Mouse (Mus musculus) MEL (cell line): ENCODE results near the gene Snrpc. TPM values are rescaled to one million over a fixed set of nuclear protein-coding genes. Genes with fewer than 3 reads are reported as not detected.

Experiments
- DNase-seq: peaks from one replicate; pipeline ENCODE4 v3.0.0; 2011; ENCODE audit warnings: low read depth, low spot score
- H3K27ac ChIP-seq: 2 replicates; pipeline ENCODE4 v1.5.1; 2012; ENCODE audit warnings: low read depth, mild to moderate bottlenecking, control low read depth, low read length, moderate library complexity; ENCODE audit not compliant: control insufficient read depth
- H3K27me3 ChIP-seq, 2 experiments: fragments of 150-350 bp in 1 of 2; sonication (generic) in 1 of 2; 2 replicates each; pipeline ENCODE4 v1.6.1; 2012; ENCODE audit warnings: low read length in 2 of 2, mild to moderate bottlenecking in 2 of 2, improper control_type of control experiment in 1 of 2, moderate library complexity in 1 of 2; ENCODE audit not compliant: insufficient read depth in 2 of 2, control insufficient read depth in 1 of 2
- H3K36me3 ChIP-seq, 2 experiments: 2 replicates each; pipeline ENCODE4 v1.6.1; 2012 to 2014; ENCODE audit warnings: low read length in 2 of 2, improper control_type of control experiment in 1 of 2, inconsistent platforms in 1 of 2, mild to moderate bottlenecking in 1 of 2; ENCODE audit not compliant: insufficient read depth in 2 of 2, control insufficient read depth in 1 of 2
- H3K4me1 ChIP-seq, 2 experiments: fragments of 150-350 bp in 1 of 2; sonication (generic) in 1 of 2; 2 replicates each; pipeline ENCODE4 v1.6.1; 2012; ENCODE audit warnings: low read length in 2 of 2, improper control_type of control experiment in 1 of 2, mild to moderate bottlenecking in 1 of 2; ENCODE audit not compliant: insufficient read depth in 2 of 2, control insufficient read depth in 1 of 2
- H3K4me3 ChIP-seq, 2 experiments: fragments of 150-350 bp in 1 of 2; sonication (generic) in 1 of 2; 2 replicates each; pipeline ENCODE4 v1.5.1; 2012; ENCODE audit warnings: low read depth in 2 of 2, low read length in 2 of 2, mild to moderate bottlenecking in 2 of 2, moderate library complexity in 2 of 2, control low read depth in 1 of 2, improper control_type of control experiment in 1 of 2; ENCODE audit not compliant: control insufficient read depth in 1 of 2, insufficient read depth in 1 of 2
- H3K79me2 ChIP-seq: 2 replicates; pipeline ENCODE4 v1.6.1; 2012; ENCODE audit warnings: mild to moderate bottlenecking, low read length, moderate library complexity; ENCODE audit not compliant: control insufficient read depth, poor library complexity, insufficient read depth
- H3K9ac ChIP-seq: 2 replicates; pipeline ENCODE4 v1.6.1; 2012; ENCODE audit warnings: low read depth, mild to moderate bottlenecking, control low read depth, low read length, moderate library complexity; ENCODE audit not compliant: control insufficient read depth, poor library complexity, severe bottlenecking
- H3K9me3 ChIP-seq: fragments of 150-350 bp; sonication (generic); replicated peaks from 2 replicates; pipeline ENCODE4 v1.6.1; 2012; ENCODE audit warnings: mild to moderate bottlenecking, low read length, improper control_type of control experiment, moderate library complexity; ENCODE audit not compliant: insufficient read depth
- CHD1 ChIP-seq: IDR thresholded peaks from 2 replicates; pipeline ENCODE4 v1.6.1; 2012; ENCODE audit warnings: low read depth, mild to moderate bottlenecking, inconsistent platforms, low read length, improper control_type of control experiment
- E2F4 ChIP-seq: IDR thresholded peaks from 2 replicates; pipeline ENCODE4 v1.6.1; 2011; ENCODE audit warnings: low read depth, low read length, improper control_type of control experiment, borderline replicate concordance
- ELF1 ChIP-seq: IDR thresholded peaks from 2 replicates; pipeline ENCODE4 v1.6.1; 2014; ENCODE audit warnings: low read depth, mild to moderate bottlenecking, inconsistent platforms, low read length, improper control_type of control experiment, moderate library complexity
- EP300 ChIP-seq, 2 experiments: IDR thresholded peaks; 2 replicates each; pipeline ENCODE4 v1.6.1; 2011; ENCODE audit warnings: improper control_type of control experiment in 2 of 2, low read length in 2 of 2, low read depth in 1 of 2, mild to moderate bottlenecking in 1 of 2
- ETS1 ChIP-seq: IDR thresholded peaks from 2 replicates; pipeline ENCODE4 v1.6.1; 2012; ENCODE audit warnings: low read depth, mild to moderate bottlenecking, inconsistent platforms, low read length, improper control_type of control experiment, moderate library complexity
- GATA1 ChIP-seq: IDR thresholded peaks from 2 replicates; pipeline ENCODE4 v1.6.1; 2011; ENCODE audit warnings: low read depth, low read length, improper control_type of control experiment
- KAT2A ChIP-seq: conservative IDR thresholded peaks from 2 replicates; pipeline ENCODE4 v1.6.1; 2012; ENCODE audit warnings: low read depth, low read length, improper control_type of control experiment, inconsistent platforms
- MAZ ChIP-seq: IDR thresholded peaks from 2 replicates; pipeline ENCODE4 v1.6.1; 2012; ENCODE audit warnings: low read depth, mild to moderate bottlenecking, inconsistent platforms, low read length, improper control_type of control experiment
- MXI1 ChIP-seq: IDR thresholded peaks from 2 replicates; pipeline ENCODE4 v1.6.1; 2011; ENCODE audit warnings: mild to moderate bottlenecking, low read depth, low read length, improper control_type of control experiment
- MYC ChIP-seq: IDR thresholded peaks from 2 replicates; pipeline ENCODE4 v1.6.1; 2011; ENCODE audit warnings: low read depth, mild to moderate bottlenecking, low read length, improper control_type of control experiment, moderate library complexity
- POLR2A ChIP-seq, 2 experiments: IDR thresholded peaks; 2 replicates each; pipeline ENCODE4 v1.6.1; 2011 to 2012; ENCODE audit warnings: low read length in 2 of 2, mild to moderate bottlenecking in 2 of 2, control low read depth in 1 of 2, improper control_type of control experiment in 1 of 2, low read depth in 1 of 2, moderate library complexity in 1 of 2; ENCODE audit not compliant: control insufficient read depth in 1 of 2, insufficient read depth in 1 of 2, poor library complexity in 1 of 2
- RCOR1 ChIP-seq: IDR thresholded peaks from 2 replicates; pipeline ENCODE4 v1.6.1; 2012; ENCODE audit warnings: low read depth, mild to moderate bottlenecking, inconsistent platforms, low read length, improper control_type of control experiment
- SIN3A ChIP-seq: IDR thresholded peaks from 2 replicates; pipeline ENCODE4 v1.6.1; 2012; ENCODE audit warnings: low read length, improper control_type of control experiment, inconsistent platforms
- SMC3 ChIP-seq: IDR thresholded peaks from 2 replicates; pipeline ENCODE4 v1.6.1; 2011; ENCODE audit warnings: low read depth, low read length, improper control_type of control experiment
- TBP ChIP-seq: IDR thresholded peaks from 2 replicates; pipeline ENCODE4 v1.8.0; 2011; ENCODE audit warnings: low read depth, low read length, improper control_type of control experiment
- UBTF ChIP-seq: IDR thresholded peaks from 2 replicates; pipeline ENCODE4 v1.6.1; 2012; ENCODE audit warnings: low read depth, mild to moderate bottlenecking, inconsistent platforms, low read length, improper control_type of control experiment, moderate library complexity, borderline replicate concordance; ENCODE audit not compliant: insufficient read depth
- USF1 ChIP-seq: IDR thresholded peaks from 2 replicates; pipeline ENCODE4 v1.6.1; 2014; ENCODE audit warnings: low read depth, mild to moderate bottlenecking, inconsistent platforms, low read length, improper control_type of control experiment, moderate library complexity
- USF2 ChIP-seq, 2 experiments: IDR thresholded peaks; 2 replicates each; pipeline ENCODE4 v1.6.1; 2011 to 2012; ENCODE audit warnings: improper control_type of control experiment in 2 of 2, low read length in 2 of 2, borderline replicate concordance in 1 of 2, inconsistent platforms in 1 of 2, low read depth in 1 of 2, mild to moderate bottlenecking in 1 of 2; ENCODE audit not compliant: insufficient read depth in 1 of 2
- ZMIZ1 ChIP-seq: IDR thresholded peaks from 2 replicates; pipeline ENCODE4 v1.6.1; 2012; ENCODE audit warnings: low read depth, mild to moderate bottlenecking, inconsistent platforms, low read length, improper control_type of control experiment, moderate library complexity
- ZNF384 ChIP-seq: IDR thresholded peaks from 2 replicates; pipeline ENCODE4 v1.6.1; 2012; ENCODE audit warnings: low read depth, mild to moderate bottlenecking, inconsistent platforms, low read length, improper control_type of control experiment
- polyA plus RNA-seq, 2 experiments: library from polyadenylated mRNA; stranded (reverse) in 1 of 2; unstranded in 1 of 2; fragments of >175 nt in 1 of 2; fragments of >200 nt in 1 of 2; gene quantifications; 2 replicates each; pipeline versions ENCODE4 v1.2.1 to v1.2.4; 2012; ENCODE audit warnings: low replicate concordance in 2 of 2, low read depth in 1 of 2; ENCODE audit not compliant: insufficient read length in 2 of 2, insufficient read depth in 1 of 2, missing spikeins in 1 of 2
- total RNA-seq: library from RNA; depleted of rRNA; stranded (reverse); fragments of 300-350 nt; gene quantifications from 2 replicates; pipeline ENCODE4 v1.2.3, GENCODE M21; 2012

Gene Snrpc
- total and polyA plus RNA-seq, 3 experiments: 217 to 227 TPM; not detected in 1

- TF ChIP-seq UBTF (no peak), USF2 (IDR thresholded peaks at IDR 0.05; ENCODE audit: borderline replicate concordance in 1 of 2, insufficient read depth in 1 of 2, low read depth in 1 of 2, low read length in 2 of 2) (no peak), SMC3 (no peak), TBP (no peak)
- TF ChIP-seq, all 39 proteins: peak for 7
Observed at GRCm38 (mm10) chr17:27825984-27826905, 11.7 kb upstream of the Snrpc start (continued).

GRCm38 (mm10) chr17:27826908-27827383, 11.0 kb upstream of the Snrpc start:
- peaks cover 8 to 12% of the 10 kb centered on the region in 2 experiments for H3K4me1 ChIP-seq
- H3K36me3 ChIP-seq: peaks cover 0 to 11% of the 10 kb centered on the region in 2 experiments; a peak in 2 of 4 replicates
- no peaks in the 10 kb centered on the region for H3K79me2 ChIP-seq
- H3K9me3 ChIP-seq: no peaks in the 10 kb centered on the region
- peak overlapping the region; percentile 50 for H3K9ac ChIP-seq
- peak; percentile 81 for DNase-seq
- H3K4me3 ChIP-seq: peak overlapping the region; percentile 65 to 72
- TF ChIP-seq USF2 (IDR thresholded peaks at IDR 0.05; ENCODE audit: borderline replicate concordance in 1 of 2, insufficient read depth in 1 of 2, low read depth in 1 of 2, low read length in 2 of 2): no peak
- no peak for TF ChIP-seq ZMIZ1
- TF ChIP-seq ZNF384: peak; percentile 69
- TF ChIP-seq MXI1: 0 out of 2 replicates have a peak, but pooled peaks have one; percentile 7
- TF ChIP-seq SIN3A: peak; percentile 61; the same call in 1 of the 2 replicates
- TF ChIP-seq MYC: no peak
- no peak for TF ChIP-seq CHD1
- no peak for TF ChIP-seq TBP
- TF ChIP-seq E2F4: no peak
- no peak for TF ChIP-seq ELF1
- no peak for TF ChIP-seq POLR2A (IDR thresholded peaks at IDR 0.05; ENCODE audit: control insufficient read depth in 1 of 2, insufficient read depth in 1 of 2, low read depth in 1 of 2, low read length in 2 of 2, poor library complexity in 1 of 2)
- peak; percentile 67 for TF ChIP-seq RCOR1
- no peak for TF ChIP-seq KAT2A
- TF ChIP-seq MAZ: no peak
- TF ChIP-seq USF1: no peak
- TF ChIP-seq SMC3: no peak
- TF ChIP-seq EP300 (IDR thresholded peaks at IDR 0.05; ENCODE audit: low read depth in 1 of 2, low read length in 2 of 2): no peak; a peak in 1 of 4 replicates
- TF ChIP-seq ETS1: peak; percentile 50; the same call in 1 of the 2 replicates
- no peak for TF ChIP-seq GATA1
- peak overlapping the region; percentile 45; the same call in 1 of the 2 replicates for H3K27ac ChIP-seq
- 0 out of 4 replicates have a peak, but pooled peaks cover 0 to 1% of the 10 kb centered on the region in 2 experiments for H3K27me3 ChIP-seq
